Mouse (Mus musculus) heart, adult 8-10 months (tissue): ENCODE measurements around the gene Iqck. TPM values are rescaled to one million over a fixed set of nuclear protein-coding genes. Genes with fewer than 3 reads are reported as not detected.
A peak's percentile ranks its signal among the peaks of the same experiment; 100 is the strongest.

ENCODE experiments used
- DNase-seq: peaks from one replicate; pipeline ENCODE4 v3.0.0; 2022; ENCODE audit warnings: low spot score
- total RNA-seq, 4 experiments: library from RNA; stranded (reverse); gene quantifications; 2 replicates each; pipeline ENCODE4 v1.2.4; 2022

The Iqck gene
- total RNA-seq, 4 experiments from 2014 or later: 0.32 to 0.72 (median 0.49) TPM

DNA sequence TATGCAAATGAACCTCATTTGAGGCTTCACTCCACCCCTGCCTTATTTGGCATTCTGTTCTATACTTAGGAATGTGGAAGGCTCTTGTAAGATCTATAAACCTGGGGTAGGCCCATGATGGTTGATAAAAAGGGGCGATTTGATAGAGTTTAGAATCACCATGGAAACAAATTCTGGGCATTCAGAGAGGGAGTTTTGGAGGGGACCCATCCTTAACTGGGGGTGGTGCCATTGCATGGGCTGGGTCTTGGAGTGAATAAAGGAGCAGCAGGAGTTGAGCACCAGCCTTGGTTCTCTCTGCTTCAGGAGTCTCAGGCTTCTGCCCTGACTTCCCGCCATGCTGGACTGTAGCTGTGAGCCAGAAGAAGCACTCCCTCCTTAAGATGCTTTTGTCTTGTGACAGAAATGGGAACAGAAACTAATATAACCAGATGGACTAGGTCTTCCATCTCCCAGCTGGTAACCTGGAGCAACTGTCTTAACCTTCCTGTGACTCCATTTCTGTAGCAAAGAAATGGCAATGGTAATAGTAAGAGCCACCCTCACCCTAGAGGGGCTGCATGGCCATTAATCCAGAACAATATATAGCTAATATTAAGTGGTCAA, 93.2 kb downstream of the Iqck start:
- no peak for DNase-seq

DNA sequence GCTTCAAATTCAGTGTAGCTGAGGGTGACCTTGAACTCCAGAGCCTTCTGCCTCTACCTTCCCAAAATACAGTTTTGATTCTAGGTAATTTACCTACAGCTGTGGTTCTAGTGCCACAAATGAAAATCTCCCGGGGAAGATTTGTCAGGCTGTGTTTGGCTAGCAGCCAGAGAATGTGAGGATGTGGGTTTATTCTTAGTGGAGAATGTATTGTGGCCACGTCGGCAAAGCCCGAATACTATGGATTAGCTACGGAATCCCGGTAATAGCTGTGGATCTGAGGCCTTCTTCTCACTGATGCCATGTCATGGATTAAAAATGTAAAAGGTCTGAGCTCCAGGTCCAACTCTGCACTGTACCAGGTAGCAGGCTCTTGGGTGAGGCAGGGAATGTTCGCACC, 94.2 kb downstream of the Iqck start:
- DNase-seq: no peak

GRCm38 (mm10) chr7:118953626-118954282, 98.2 kb downstream of the Iqck start:
- DNase-seq: no peak

DNA sequence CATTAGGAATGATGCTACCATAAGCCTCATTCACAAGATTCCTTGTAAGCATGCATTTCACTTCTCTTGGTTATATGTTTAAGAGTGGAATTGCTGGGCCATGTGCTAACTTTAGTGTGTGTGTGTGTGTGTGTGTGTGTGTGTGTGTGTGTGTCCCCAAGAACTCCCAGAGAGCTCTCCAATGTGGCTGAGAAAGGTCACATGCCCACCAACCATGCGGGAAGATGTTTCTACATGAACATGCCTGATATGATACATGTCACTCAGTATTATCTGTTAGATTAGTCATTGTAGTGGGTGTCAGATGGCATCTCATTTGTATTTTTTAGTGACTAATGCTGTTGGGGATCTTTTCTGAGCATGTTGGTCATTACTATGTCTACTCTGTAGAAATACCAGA, 99.4 kb downstream of the Iqck start:
- DNase-seq: no peak

- DNase-seq: no peak
These were observed 101.2 kb downstream of the Iqck start for GRCm38 (mm10) chr7:118956616-118957246.

GRCm38 (mm10) chr7:118959209-118959608, 103.7 kb downstream of the Iqck start:
- no peak for DNase-seq

DNA sequence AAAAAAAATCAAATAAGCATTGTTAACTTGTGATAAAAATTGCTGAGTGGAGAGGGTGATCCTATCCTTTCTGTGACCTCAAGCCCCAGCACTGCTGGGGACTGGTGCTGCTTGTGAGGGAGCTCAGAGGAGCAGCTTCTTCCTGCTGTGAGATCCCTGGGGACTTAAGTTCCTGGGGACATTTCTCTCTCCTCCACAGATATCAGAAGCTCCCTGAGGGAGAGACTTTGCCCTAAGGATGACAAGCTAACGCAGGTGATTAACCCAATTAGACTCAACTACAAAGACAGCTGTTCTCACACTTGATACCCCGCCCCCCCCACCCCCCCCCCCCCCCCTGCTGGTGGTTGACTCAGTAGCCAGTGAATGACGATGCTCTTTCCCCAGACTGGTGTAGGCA, 109.2 kb downstream of the Iqck start:
- no peak for DNase-seq

- no peak for DNase-seq
These were observed 109.6 kb downstream of the Iqck start for GRCm38 (mm10) chr7:118965198-118965597.

- no peak for DNase-seq
These were observed 113.3 kb downstream of the Iqck start for GRCm38 (mm10) chr7:118968870-118969269.

GRCm38 (mm10) chr7:118971499-118971898, 115.9 kb downstream of the Iqck start:
- no peak for DNase-seq

DNA sequence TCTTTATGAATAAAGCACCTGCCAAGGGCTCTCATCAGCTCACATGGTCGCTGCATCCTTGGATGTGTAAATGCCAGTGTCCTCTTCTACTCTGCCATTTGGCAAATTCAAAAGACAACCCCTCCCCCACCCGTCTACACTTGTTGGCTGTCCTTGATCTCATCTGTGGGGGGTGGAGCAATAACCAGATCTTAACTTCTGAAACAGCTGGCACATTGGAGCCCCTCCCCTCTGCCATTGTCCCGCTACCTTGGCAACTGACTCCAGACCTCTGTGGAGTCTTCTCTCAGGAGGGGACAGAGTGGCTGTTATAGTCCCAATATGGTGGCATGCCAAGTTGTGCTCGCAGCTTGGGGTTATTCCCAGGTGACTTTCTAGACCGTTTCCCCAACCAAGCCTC, 116.8 kb downstream of the Iqck start:
- no peak for DNase-seq

- no peak for DNase-seq
These were observed 117.8 kb downstream of the Iqck start for GRCm38 (mm10) chr7:118973377-118973776.

GRCm38 (mm10) chr7:118975837-118976236, 120.3 kb downstream of the Iqck start:
- DNase-seq: no peak

DNA sequence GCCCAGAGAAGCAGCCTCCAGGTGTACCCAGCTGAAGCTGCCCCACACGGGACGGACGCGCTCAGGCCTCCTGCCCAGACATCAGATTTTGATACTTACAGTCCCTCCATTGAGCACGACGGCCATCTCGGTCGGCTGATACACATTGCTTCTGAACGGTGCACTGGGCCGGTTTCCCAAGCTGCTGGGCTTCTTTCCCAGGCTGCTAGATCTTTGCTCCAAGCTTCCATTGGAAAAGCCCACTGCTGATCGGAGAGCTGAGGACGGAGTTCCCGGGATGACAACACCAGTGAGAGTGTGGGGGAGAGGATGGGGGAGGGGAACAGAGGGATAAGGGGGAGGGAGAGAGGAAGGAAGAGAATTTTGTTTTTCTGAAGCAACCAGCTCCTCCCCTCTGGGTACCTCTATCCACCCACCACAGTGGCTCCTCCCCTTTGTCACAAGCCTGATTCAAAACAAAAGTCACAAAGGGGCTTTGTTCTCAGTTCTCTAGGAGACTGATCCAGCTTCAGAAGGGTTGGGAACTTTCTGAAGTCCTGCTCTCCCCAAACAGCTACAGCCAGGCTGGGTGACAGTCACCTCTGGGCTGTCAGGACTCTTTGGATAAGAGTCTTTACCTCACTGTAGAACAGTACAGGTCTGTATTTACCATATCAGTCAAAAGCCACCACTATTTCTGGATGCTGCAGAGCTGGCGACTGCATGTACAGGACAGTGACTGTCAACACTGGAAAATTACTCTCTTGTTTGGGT, 121.0 kb downstream of the Iqck start:
- peak; percentile 74 for DNase-seq

- DNase-seq: no peak
These were observed 121.6 kb downstream of the Iqck start for GRCm38 (mm10) chr7:118977167-118977543.

GRCm38 (mm10) chr7:118979121-118979520, 123.6 kb downstream of the Iqck start:
- no peak for DNase-seq

DNA sequence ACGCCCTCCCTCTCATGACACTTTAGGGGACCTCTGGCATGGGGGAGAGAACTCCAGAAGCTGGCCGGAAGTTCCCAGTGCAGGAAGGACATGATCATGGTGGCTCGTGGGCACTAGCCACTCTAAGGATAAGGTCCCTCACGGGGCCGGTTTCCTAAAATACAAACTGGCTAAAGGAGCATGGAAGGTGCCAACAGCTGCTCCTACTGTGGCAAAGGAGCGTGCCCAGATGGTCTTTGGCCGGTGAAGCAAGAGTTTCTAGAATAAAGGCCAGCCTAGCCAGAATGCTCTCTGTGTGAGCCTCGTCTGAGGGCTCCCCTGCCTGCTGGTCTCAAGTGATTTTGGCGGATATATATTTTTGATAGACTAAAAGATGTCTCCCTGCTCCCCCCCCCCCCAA, 124.2 kb downstream of the Iqck start:
- DNase-seq: no peak

GRCm38 (mm10) chr7:118981346-118981745, 125.8 kb downstream of the Iqck start:
- no peak for DNase-seq

- DNase-seq: no peak
These were observed 126.3 kb downstream of the Iqck start for GRCm38 (mm10) chr7:118981831-118982230.

GRCm38 (mm10) chr7:118982586-118982985, 127.0 kb downstream of the Iqck start:
- no peak for DNase-seq

DNA sequence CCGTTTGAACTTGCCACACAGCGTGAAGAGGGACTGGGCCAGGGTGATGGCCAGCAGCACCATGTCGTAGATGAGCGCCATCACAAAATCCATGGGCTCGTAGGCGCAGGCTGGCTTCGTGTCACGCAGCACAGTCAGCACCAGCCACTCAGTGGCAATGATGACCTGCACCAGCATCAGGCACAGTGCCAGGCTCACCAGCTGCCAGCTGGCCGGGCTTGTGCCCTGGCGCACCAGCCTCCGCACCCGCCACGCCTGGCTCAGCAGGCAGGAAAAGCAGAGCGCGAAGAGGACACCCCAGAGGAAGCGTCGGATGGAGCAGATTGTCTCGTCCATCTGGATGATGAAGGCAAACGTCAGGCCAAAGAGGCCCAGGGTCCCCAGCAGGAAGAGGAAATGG, 128.4 kb downstream of the Iqck start:
- DNase-seq: no peak

DNA sequence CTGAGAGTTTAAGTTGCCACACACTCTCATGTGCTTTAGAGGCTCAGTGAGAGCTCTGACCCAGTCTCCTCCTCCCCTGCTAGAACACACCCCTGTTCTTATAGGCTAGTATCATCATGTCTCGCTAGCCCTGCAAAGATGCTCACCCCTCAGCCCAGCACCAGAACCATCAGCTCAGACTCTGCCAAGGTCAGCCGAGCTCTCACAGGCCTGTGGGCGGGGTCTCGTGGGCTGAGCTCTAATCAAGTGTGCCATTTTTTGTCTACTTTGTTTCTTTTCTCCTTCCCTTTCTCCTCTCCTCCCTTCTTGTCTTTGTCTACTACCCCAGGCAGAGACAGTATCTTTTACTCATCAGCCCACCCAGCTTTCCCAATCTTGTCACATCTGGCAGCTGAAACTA, 130.2 kb downstream of the Iqck start:
- no peak for DNase-seq

- no peak for DNase-seq
These were observed 130.8 kb downstream of the Iqck start for GRCm38 (mm10) chr7:118986369-118986768.
